Mouse (Mus musculus): ENCODE measurements at regions not wholly inside any gene's neighbourhood (a gene's known extent, or its start where the extent isn't known, plus 50 kb on each side); places are given as distances from the start of the nearest gene placed in this dataset.

GRCm38 (mm10) chr13:51297231-51297880, 111.1 kb upstream of the S1pr3 start:
- no peak for DNase-seq (ENCODE audit: extremely low spot score, low read depth, low spot score)

GRCm38 (mm10) chr13:51299047-51299760, 109.2 kb upstream of the S1pr3 start:
- DNase-seq (ENCODE audit: extremely low spot score, low read depth, low spot score) = no peak

- no peak for DNase-seq (ENCODE audit: extremely low spot score, low read depth, low spot score)
These were observed 107.0 kb upstream of the S1pr3 start for GRCm38 (mm10) chr13:51301476-51301875.

- DNase-seq (ENCODE audit: extremely low spot score, low read depth, low spot score) = no peak
These were observed 105.3 kb upstream of the S1pr3 start for GRCm38 (mm10) chr13:51303112-51303511.

GRCm38 (mm10) chr13:51304631-51305030, 103.8 kb upstream of the S1pr3 start:
- DNase-seq (ENCODE audit: extremely low spot score, low read depth, low spot score) = no peak

- no peak for DNase-seq (ENCODE audit: extremely low spot score, low read depth, low spot score)
These were observed 99.0 kb upstream of the S1pr3 start for GRCm38 (mm10) chr13:51309446-51309845.

- DNase-seq (ENCODE audit: extremely low spot score, low read depth, low spot score) = no peak
These were observed 98.4 kb upstream of the S1pr3 start for GRCm38 (mm10) chr13:51310041-51310440.

- DNase-seq (ENCODE audit: extremely low spot score, low read depth, low spot score) = no peak
These were observed 96.7 kb upstream of the S1pr3 start for GRCm38 (mm10) chr13:51311679-51312255.

- DNase-seq (ENCODE audit: extremely low spot score, low read depth, low spot score) = no peak
These were observed 95.1 kb upstream of the S1pr3 start for GRCm38 (mm10) chr13:51313129-51313850.

- DNase-seq (ENCODE audit: extremely low spot score, low read depth, low spot score) = peak; percentile 93
These were observed 93.9 kb upstream of the S1pr3 start for GRCm38 (mm10) chr13:51314541-51314977.

- no peak for DNase-seq (ENCODE audit: extremely low spot score, low read depth, low spot score)
These were observed 93.2 kb upstream of the S1pr3 start for GRCm38 (mm10) chr13:51315008-51315778.

- DNase-seq (ENCODE audit: extremely low spot score, low read depth, low spot score) = no peak
These were observed 92.7 kb upstream of the S1pr3 start for GRCm38 (mm10) chr13:51315779-51316041.

GRCm38 (mm10) chr13:51323058-51323715, 85.3 kb upstream of the S1pr3 start:
- DNase-seq (ENCODE audit: extremely low spot score, low read depth, low spot score) = no peak

GRCm38 (mm10) chr13:51324714-51325113, 83.7 kb upstream of the S1pr3 start:
- DNase-seq (ENCODE audit: extremely low spot score, low read depth, low spot score) = no peak

- DNase-seq (ENCODE audit: extremely low spot score, low read depth, low spot score) = no peak
These were observed 83.1 kb upstream of the S1pr3 start for GRCm38 (mm10) chr13:51325298-51325697.

GRCm38 (mm10) chr13:51326128-51326527, 82.3 kb upstream of the S1pr3 start:
- no peak for DNase-seq (ENCODE audit: extremely low spot score, low read depth, low spot score)

GRCm38 (mm10) chr13:51328131-51328970, 80.1 kb upstream of the S1pr3 start:
- DNase-seq (ENCODE audit: extremely low spot score, low read depth, low spot score) = no peak

- DNase-seq (ENCODE audit: extremely low spot score, low read depth, low spot score) = no peak
These were observed 79.5 kb upstream of the S1pr3 start for GRCm38 (mm10) chr13:51328971-51329346.

GRCm38 (mm10) chr13:51329717-51330116, 78.7 kb upstream of the S1pr3 start:
- DNase-seq (ENCODE audit: extremely low spot score, low read depth, low spot score) = no peak

- DNase-seq (ENCODE audit: extremely low spot score, low read depth, low spot score) = no peak
These were observed 76.2 kb upstream of the S1pr3 start for GRCm38 (mm10) chr13:51332271-51332670.

Measured in hindlimb bud, embryonic 11.5 days (tissue).